Mouse (Mus musculus): ENCODE measurements around the gene Rflnb.

GRCm38 (mm10) chr11:75972916-75973567, 54.5 kb downstream of the Rflnb start:
- TF ChIP-seq CTCF (IDR thresholded peaks at IDR 0.05; ENCODE audit: low read depth) = no peak
- TF ChIP-seq EP300 (optimal IDR thresholded peaks at IDR 0.05) = no peak
